Mouse (Mus musculus) embryonic fibroblast, embryonic 13.5 days (primary cell): ENCODE data around the gene Pbld2.

Source experiments
- CTCF ChIP-seq: IDR thresholded peaks from 2 replicates; pipeline ENCODE4 v1.5.1; 2011; ENCODE audit warnings: mild to moderate bottlenecking, control low read depth, low read length, moderate library complexity, borderline replicate concordance; ENCODE audit not compliant: insufficient read depth
- POLR2A ChIP-seq: IDR thresholded peaks from 2 replicates; pipeline ENCODE4 v1.6.1; 2011; ENCODE audit warnings: low read depth, mild to moderate bottlenecking, control low read depth, low read length, moderate library complexity

- TF ChIP-seq CTCF (no peak), POLR2A (no peak)
These were observed 3.5 kb downstream of the Pbld2 start for GRCm38 (mm10) chr10:63027376-63028161.
